Mouse (Mus musculus) testis, postnatal 14 days (tissue): ENCODE results near the gene Cyren.

ENCODE experiments used
- DNase-seq: peaks from one replicate; pipeline ENCODE4 v3.0.0; 2021; ENCODE audit warnings: low spot score

Cyren gene

DNA sequence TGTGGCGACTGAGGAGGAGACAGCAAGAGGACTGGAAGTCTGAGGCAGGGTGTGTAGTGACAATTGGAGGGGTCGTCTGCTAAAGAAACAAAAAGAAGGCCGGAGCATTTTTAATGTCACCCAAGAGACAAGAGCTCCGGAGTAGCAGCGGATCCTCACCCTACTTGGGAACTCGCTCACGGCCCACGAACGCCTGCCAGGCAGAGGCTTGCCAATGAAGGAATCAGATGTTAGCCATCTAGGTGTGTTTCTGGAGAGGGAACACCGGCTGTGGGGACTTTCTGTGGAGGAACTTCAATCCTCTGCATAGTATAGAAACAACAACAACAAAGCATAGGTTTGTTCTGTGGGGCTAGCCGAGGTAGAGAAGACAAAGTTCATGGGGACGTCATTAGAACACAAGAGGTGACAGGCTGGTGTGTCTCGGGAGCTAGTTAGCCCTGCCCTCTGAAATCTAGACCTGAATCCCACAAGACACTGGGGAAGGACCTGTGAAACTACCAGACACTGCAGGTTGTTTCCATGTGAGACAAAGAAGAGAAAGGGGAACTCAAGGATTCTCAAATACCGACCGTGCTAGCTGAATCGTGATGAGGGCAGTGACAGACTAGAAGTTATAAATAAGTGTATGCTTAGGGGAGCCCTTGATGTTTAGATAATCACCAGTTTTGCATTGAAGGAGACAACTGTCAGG, 10.4 kb downstream of the Cyren start:
- no peak for DNase-seq

DNA sequence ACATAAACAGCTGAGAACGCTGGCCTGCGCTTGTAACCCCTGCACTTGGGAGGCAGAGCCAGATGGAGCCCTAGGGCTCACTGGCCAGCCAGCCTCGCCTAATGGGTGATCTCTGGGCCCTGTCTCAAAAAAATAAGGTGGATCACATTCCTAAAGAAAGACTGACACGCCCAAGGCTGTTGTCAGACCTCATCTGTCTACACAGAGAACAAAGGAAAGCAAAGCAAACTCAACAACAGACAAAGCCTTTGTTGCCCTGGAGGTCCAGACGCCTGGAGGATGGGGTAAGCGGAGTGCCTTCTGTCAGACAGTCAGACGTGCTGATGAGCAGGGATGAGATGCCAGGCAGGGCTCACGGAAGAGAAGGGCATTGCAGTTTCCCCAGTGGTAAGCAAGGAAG, 11.1 kb downstream of the Cyren start:
- no peak for DNase-seq

DNA sequence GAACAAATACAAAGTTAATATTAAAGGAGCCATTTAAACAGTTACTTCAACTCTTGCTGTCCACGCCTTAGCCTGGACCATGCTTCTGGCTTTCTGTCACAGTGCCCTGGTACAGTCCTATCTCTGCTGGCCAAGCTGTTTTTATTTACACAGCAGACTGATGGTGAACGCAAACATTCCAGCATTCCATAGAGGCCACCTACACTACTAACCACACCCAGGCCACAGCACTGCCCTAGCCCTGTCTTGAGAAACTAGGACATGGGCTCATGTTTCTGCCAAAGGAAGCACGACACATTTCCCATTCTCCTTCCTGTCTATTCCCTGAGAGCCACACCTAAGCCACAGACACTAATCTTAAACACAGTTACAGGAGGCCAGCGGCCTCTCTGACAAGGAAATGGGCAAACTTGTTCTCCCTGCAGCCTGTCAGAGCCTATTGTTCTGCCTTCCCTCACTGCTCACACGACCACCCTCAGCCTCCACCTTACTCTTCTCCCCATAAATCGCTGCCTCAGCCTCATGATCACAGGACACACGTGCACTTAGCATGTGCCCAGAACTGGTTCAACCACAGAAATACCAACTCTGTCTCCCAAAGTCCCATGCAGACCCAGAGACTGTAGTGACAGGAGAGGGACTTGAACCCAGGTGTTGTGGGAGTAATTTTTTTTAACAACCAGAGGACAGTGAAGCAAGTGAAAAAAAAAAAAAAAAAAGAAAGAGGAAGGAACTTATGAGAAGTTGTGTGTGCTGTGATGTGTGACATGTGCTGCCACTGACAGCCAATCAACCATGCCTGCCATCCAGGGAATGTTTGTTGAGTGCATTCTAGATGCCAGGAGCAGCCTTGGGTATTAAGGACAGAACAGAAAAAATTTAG, 11.9 kb downstream of the Cyren start:
- DNase-seq = no peak

DNA sequence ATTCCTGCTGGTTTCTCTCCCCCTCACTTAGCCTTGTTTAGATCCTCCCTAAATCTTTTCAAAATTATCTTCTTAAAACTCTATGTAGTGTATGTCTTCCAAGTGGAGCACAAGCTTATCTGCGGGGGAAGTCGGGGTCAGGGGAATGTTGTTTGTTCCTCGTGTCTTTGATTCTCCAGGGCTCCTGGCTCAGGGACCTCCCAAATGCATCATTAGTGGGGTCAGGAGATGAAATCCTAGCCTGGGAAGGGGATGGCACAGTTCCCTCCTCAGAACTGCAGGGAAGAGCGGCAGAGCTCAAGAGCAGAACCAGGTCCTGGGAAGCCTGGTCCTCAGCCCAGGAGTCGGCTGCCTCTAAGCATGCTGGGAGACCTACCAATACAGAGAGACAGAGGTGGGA, 12.6 kb downstream of the Cyren start:
- DNase-seq = no peak

DNA sequence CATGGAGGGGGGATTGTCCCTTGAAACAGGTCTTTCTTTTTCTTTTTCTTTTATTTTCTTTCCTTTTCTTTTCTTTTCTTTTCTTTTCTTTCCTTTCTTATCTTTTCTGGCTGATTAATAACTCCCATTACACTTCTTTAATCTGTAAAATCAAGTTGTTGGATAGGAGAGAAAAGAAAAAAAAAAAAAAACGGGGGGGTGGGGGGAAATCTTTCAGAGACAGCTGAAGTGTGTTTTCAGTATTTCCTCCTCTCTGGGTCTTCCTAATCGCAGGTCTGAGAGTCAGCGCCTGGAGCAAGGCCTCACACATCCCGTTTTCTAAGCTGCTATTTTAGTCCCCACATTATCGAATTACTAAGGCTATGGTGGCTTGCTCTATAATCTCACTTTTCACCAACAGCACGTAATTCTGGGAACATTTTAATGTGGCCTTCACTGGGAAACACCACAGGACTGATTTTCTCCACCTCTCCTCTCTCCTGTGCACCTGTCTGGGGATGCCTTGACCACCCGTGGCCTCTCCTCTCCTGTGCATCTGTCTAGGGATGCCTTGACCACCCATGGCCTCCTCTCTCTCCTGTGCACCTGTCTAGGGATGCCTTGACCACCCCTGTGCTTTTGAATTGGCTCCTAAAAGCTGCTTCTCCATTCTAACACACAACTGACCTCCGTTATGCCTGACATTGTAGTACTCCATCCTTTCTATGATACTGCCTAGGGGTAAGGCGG, 13.9 kb downstream of the Cyren start:
- no peak for DNase-seq

DNA sequence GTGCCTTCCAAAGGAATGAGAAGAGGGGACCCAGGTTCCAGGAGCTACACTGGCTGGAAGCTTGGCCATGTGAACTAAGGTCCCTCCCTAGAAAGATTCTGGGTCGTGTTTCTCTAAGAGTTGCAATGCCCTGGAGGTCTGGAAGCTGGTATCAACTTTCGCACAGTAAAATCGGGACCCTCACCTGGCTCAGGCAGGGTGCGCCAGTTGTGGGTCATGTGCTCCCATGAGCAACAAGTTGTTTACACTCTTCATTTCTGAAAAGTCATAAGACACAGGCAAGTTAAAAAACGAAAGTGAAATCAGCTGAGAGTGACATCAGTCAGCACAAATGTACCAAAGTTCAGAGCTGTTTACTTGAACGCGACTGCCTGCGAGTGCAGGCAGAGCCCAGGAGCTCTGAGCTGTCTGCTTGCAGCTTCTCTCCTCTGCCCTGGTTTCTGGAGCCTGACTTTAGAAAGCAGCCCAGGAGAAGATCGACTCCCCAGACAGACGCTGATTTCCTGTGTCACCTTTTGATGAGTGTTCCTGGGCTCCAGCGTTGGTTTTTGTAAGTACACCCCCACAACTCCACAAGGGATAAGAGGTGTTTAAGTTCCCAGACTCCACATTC, 15.0 kb downstream of the Cyren start, which contains the start of gene Tmem140:
Gene Tmem140, plus strand, starts transcription at position 356 of the 613 bp plus-strand sequence.
- no peak for DNase-seq

DNA sequence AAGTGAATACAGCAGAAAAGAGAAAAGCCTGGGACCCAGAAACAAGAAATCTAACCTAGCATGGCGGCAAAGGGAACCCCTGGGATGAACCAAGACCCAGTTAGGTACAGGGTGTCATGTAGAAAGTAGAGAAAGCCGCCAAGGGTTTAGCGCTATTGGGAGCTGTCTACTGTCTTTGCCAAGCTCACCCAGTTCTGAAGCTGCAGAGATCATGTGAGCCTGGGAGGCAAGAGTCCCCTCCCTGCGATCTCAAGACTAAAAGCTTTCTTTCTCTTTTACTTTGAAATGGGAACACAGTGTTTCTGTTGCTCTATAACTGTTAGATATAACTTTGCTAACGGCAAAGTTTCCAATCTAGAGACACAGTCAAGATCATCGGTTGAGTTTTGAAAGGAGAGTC, 15.5 kb downstream of the Cyren start:
- no peak for DNase-seq

DNA sequence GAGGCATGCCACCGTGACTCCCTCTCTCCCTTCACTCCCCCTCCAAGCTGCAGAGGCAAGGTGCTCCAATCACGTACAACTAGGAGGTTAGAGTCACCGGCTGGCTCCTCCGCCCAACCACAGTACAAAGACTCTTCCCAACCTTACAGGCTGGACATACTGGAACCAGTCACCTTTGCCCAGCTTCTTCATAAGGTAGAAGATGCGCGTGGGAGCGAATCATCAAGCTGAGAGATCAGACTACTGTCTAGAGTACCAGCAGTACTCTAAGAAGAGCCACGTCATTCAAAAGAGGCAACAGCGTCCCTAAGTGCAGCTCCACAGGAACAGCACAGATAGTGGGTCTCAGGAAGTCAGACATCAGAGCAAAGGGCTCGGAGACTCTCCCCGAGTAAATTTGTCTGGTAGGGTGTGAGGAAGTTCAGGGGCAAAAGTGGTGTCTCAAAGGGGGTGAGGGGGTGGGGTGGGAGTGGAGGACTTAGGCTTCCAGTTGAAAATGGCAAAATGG, 16.3 kb downstream of the Cyren start:
- no peak for DNase-seq

DNA sequence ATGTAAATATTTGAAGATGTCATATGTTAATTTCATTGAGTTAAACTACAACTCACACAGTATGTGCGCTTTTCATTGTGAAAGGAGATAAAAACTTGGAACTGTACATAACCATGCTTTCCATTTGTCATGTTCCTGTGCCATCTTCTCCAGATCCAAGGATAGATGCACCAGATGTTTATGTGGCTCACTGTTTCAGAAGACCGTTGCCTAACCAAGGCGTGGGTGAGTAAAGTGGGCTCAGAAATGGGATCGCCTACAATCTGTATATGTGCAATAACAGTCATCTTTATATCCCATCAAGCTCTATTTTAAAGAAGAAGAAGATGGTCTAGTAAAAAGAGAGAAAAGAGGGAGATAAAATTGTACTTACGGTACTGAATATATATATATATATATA, 45.5 kb downstream of the Cyren start:
- DNase-seq = no peak

DNA sequence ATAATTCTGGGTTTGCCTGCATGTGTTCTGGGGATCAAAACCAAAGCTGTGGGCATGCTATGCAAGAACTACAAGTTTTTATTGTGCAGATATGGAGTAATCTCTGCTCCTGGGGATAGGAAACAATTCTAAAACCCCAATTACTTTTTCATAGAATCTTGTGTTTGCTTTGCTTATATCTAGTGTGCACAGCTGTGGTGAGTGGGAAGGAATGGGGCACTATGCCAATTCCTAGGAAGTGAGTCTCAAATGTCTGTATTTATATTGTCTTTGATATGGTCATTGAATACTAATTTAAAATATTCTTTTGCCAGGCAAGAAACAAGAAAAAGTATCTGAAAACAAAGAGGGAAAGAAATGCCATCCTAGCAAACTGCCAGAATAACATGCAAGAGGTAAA, 53.5 kb downstream of the Cyren start:
- DNase-seq = no peak
